Mouse (Mus musculus) liver, adult 2 months (tissue): ENCODE data around the gene Pgm5. TPM values are rescaled to one million over a fixed set of nuclear protein-coding genes. Genes with fewer than 3 reads are reported as not detected.

ENCODE experiments used
- DNase-seq: peaks from one replicate; pipeline ENCODE4 v3.0.0-alpha.2; 2011; ENCODE audit warnings: low read depth, low spot score; ENCODE audit errors: extremely low read depth
- H3K27ac ChIP-seq: fragments of 200-500 bp; replicated peaks from 2 replicates; pipeline ENCODE4 v1.5.1; 2012; ENCODE audit warnings: low read depth, mild to moderate bottlenecking, control low read depth, inconsistent platforms, low read length; ENCODE audit not compliant: insufficient read depth
- H3K27me3 ChIP-seq: fragments of 200-500 bp; 2 replicates; pipeline ENCODE4 v1.6.1; 2012; ENCODE audit warnings: mild to moderate bottlenecking, moderate library complexity, low read length, inconsistent platforms; ENCODE audit not compliant: control insufficient read depth, insufficient read depth
- H3K36me3 ChIP-seq: fragments of 200-500 bp; 2 replicates; pipeline ENCODE4 v1.6.1; 2012; ENCODE audit warnings: low read length, inconsistent platforms; ENCODE audit not compliant: control insufficient read depth, insufficient read depth
- H3K4me1 ChIP-seq: fragments of 200-500 bp; 2 replicates; pipeline ENCODE4 v1.6.1; 2011; ENCODE audit warnings: low read length; ENCODE audit not compliant: control insufficient read depth, insufficient read depth
- H3K4me3 ChIP-seq: fragments of 200-500 bp; 2 replicates; pipeline ENCODE4 v1.5.1; 2011; ENCODE audit warnings: low read depth, mild to moderate bottlenecking, control low read depth, low read length, moderate library complexity; ENCODE audit not compliant: insufficient read depth
- H3K79me2 ChIP-seq: fragments of 200-500 bp; 2 replicates; pipeline ENCODE4 v1.6.1; 2012; ENCODE audit warnings: inconsistent platforms, mild to moderate bottlenecking, low read length, moderate library complexity; ENCODE audit not compliant: control insufficient read depth, insufficient read depth
- H3K9ac ChIP-seq: fragments of 200-500 bp; 2 replicates; pipeline ENCODE4 v1.6.1; 2012; ENCODE audit warnings: low read depth, mild to moderate bottlenecking, control low read depth, inconsistent platforms, low read length
- CTCF ChIP-seq: fragments of 200-500 bp; IDR thresholded peaks from 2 replicates; pipeline ENCODE4 v1.5.1; 2011; ENCODE audit warnings: low read depth, low read length, control low read depth
- POLR2A ChIP-seq: fragments of 200-500 bp; IDR thresholded peaks from 2 replicates; pipeline ENCODE4 v1.6.1; 2011; ENCODE audit warnings: low read length, control low read depth; ENCODE audit not compliant: insufficient read depth; ENCODE audit errors: extremely low read depth
- WGBS: fragments of 180-500 bp; shearing (Covaris S2); methylation state at CpG from one replicate; pipeline ENCODE4 v1.1.7; 2018; 5-methylcytosine and 5-hydroxymethylcytosine counted together
- polyA plus RNA-seq: library from polyadenylated mRNA; depleted of rRNA; stranded (reverse); fragments of >200 nt; gene quantifications from 2 replicates; pipeline ENCODE4 v1.2.3, GENCODE M21; 2012
- total RNA-seq: library from RNA; depleted of rRNA; stranded (reverse); fragments of >200 nt; gene quantifications from 2 replicates; pipeline ENCODE4 v1.2.3, GENCODE M21; 2014

Pgm5 gene
- total and polyA plus RNA-seq, 2 experiments: 0.46 to 1.7 TPM

GRCm38 (mm10) chr19:24753617-24754439 is 107.8 kb downstream of the Pgm5 start:
- 64% methylated on average over 14 of the region's 14 CpGs for WGBS
- TF ChIP-seq POLR2A (no peak), CTCF (no peak)

DNA sequence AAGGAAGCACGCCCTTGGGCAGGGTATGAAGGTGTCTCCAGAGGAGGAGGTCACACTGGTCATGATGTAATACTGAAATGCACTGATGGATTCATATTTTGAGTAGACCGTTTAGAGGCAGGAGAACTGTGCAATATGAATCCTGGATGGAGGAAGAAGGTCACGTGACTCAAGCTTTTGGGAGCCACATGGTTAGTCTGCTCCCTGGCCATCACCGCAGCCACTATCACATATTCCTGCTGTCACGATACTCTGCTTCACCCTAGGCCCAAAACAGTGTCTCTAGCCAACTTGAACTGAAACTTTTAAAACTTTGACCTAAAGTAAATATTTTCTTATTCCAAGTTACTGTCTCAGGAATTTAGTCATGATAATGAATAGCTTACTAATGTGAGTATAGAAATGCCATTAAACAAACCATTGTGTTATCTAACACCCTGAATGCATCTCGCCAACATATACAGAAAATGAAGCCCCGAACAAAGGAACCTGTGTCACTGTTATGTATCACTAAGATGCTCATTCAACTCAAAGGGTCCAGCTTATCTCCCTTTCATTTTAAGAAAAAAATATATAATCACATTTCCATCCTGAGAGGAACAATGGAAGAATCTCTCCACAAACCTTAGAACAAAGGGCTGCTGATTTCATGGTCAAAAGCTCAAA is 108.6 kb downstream of the Pgm5 start:
- WGBS: 76% methylated on average over 7 of the region's 7 CpGs
- H3K79me2 ChIP-seq: no peaks in the 10 kb centered on the region
- no peaks in the 10 kb centered on the region for H3K36me3 ChIP-seq
- DNase-seq: no peak
- TF ChIP-seq CTCF (no peak), POLR2A (no peak)
- H3K27me3 ChIP-seq: no peaks in the 10 kb centered on the region
- no peak overlapping the region for H3K9ac ChIP-seq
- no peak overlapping the region for H3K4me3 ChIP-seq
- H3K4me1 ChIP-seq: no peaks in the 10 kb centered on the region
- no peak overlapping the region for H3K27ac ChIP-seq

More at GRCm38 (mm10) chr19:24753617-24754439, 107.8 kb downstream of the Pgm5 start:
- H3K4me3 ChIP-seq: no peak overlapping the region
- H3K27ac ChIP-seq: no peak overlapping the region
- H3K9ac ChIP-seq: no peak overlapping the region
- H3K79me2 ChIP-seq: no peaks in the 10 kb centered on the region
- no peaks in the 10 kb centered on the region for H3K4me1 ChIP-seq
- no peaks in the 10 kb centered on the region for H3K27me3 ChIP-seq
- DNase-seq: no peak
- no peaks in the 10 kb centered on the region for H3K36me3 ChIP-seq

- no peak overlapping the region for H3K4me3 ChIP-seq
- no peaks in the 10 kb centered on the region for H3K4me1 ChIP-seq
- H3K9ac ChIP-seq: no peak overlapping the region
- H3K27me3 ChIP-seq: no peaks in the 10 kb centered on the region
- H3K36me3 ChIP-seq: no peaks in the 10 kb centered on the region
- TF ChIP-seq POLR2A: no peak
- no peak for TF ChIP-seq CTCF
- no peak for DNase-seq
- 87% methylated on average over 4 of the region's 4 CpGs for WGBS
- no peak overlapping the region for H3K27ac ChIP-seq
- no peaks in the 10 kb centered on the region for H3K79me2 ChIP-seq
Measured at GRCm38 (mm10) chr19:24746266-24746875, 115.3 kb downstream of the Pgm5 start.

- H3K36me3 ChIP-seq: no peaks in the 10 kb centered on the region
- WGBS: 88% methylated on average over 6 of the region's 6 CpGs
- TF ChIP-seq CTCF (no peak), POLR2A (no peak)
Measured at GRCm38 (mm10) chr19:24742606-24743005, 119.0 kb downstream of the Pgm5 start.

DNA sequence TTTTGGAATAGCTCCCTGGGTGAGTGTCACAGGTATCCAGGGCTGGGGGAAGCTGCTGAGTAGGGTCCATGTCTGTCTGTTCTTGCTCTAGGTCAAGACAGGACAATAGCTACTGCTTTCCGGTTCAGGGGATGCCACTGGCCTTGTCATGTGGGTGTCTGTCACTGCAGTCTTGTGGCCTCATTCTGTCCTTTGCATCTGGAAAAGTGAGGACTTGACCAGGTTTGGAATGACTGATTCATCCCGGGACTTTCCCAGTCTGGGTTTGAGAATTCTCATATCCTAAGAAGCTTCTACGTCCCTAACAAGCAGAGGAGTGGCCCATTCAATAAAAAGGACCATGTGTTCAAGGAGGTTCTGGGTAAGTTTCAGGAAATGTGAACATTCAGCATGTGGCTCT is 122.9 kb downstream of the Pgm5 start:
- H3K36me3 ChIP-seq: no peaks in the 10 kb centered on the region
- H3K27ac ChIP-seq: no peak overlapping the region
- 85% methylated on average over 3 of the region's 3 CpGs for WGBS
- H3K9ac ChIP-seq: no peak overlapping the region
- no peak for TF ChIP-seq POLR2A
- no peak for TF ChIP-seq CTCF
- H3K4me1 ChIP-seq: no peaks in the 10 kb centered on the region
- H3K79me2 ChIP-seq: no peaks in the 10 kb centered on the region
- H3K27me3 ChIP-seq: no peaks in the 10 kb centered on the region
- DNase-seq: no peak
- no peak overlapping the region for H3K4me3 ChIP-seq

More at GRCm38 (mm10) chr19:24742606-24743005, 119.0 kb downstream of the Pgm5 start:
- DNase-seq: no peak
- Histone ChIP-seq H3K27me3 (no peaks in the 10 kb centered on the region), H3K4me3 (no peak overlapping the region), H3K4me1 (no peaks in the 10 kb centered on the region), H3K27ac (no peak overlapping the region), H3K79me2 (no peaks in the 10 kb centered on the region), H3K9ac (no peak overlapping the region)
